8 mouse cellular contexts compared by ENCODE assay signal in the genomic region with DNA sequence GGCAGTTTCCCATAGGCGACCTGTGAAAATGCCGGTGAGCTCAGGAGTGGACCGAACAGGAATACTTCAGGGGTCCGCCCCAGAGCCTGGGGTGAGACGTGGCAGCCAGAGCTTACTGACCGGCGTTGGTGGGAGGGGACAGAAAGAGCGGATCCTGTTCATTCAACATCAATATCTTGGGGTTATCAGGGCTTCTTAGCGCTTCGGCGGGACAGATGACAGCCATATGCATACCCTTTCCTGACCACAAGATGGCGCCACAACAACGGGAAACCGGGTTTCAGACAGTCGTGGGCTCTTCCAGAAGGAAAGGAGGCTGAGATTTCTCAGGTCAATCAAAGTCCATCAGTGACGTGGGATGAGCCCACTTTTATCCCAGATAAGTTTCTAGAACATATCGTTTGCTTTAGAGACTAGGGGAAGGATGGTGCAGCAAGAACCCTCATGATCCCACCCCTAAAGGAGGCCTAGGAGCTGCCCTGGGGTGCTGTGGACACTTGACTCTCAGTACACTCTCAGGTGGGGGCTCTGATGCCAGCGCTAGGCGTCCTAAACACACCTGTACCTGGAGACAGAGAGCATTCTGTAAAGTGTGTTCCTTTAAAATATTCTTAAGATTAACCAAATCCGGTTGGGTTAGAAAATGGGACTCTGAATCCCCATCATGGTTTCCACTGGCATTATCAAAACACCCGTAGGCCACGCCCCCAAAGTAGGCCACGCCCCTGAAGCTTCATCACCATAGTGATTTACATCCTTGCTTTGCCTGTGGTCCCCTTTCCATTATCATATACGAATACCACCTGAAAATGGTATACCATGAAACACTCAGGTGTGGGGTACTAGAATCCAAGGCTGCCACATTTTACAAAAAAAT. TPM values are rescaled to one million over a fixed set of nuclear protein-coding genes. Genes with fewer than 3 reads are reported as not detected.
DNase-seq lines count a peak whose midpoint lies in the region; ATAC-seq and TF ChIP-seq lines count a peak whose summit lies in the region.

No protein-coding gene starts in this region.

- H3K27ac ChIP-seq in thymus, adult 2 months (ENCODE audit: control insufficient read depth, insufficient read depth, low read length): no peak overlapping the region
- H3K27ac ChIP-seq in intestine, embryonic 14.5 days (ENCODE audit: low read depth): no peak overlapping the region
- no peak overlapping the region for H3K27ac ChIP-seq in limb, embryonic 11.5 days (replicated peaks; ENCODE audit: low read depth, low read length)
- no peak overlapping the region for H3K27ac ChIP-seq in midbrain, embryonic 16.5 days (ENCODE audit: low read length)
- no peak overlapping the region for H3K27ac ChIP-seq in stomach, embryonic 15.5 days

- H3K4me1 ChIP-seq in thymus, adult 2 months (replicated peaks; ENCODE audit: control insufficient read depth, insufficient read depth, low read length): no peaks in the 10 kb centered on the region
- no peaks in the 10 kb centered on the region for H3K4me1 ChIP-seq in intestine, embryonic 14.5 days (replicated peaks; ENCODE audit: control insufficient read depth, insufficient read depth, low read length)
- H3K4me1 ChIP-seq in limb, embryonic 11.5 days (ENCODE audit: control insufficient read depth, insufficient read depth, low read length): no peaks in the 10 kb centered on the region
- no peaks in the 10 kb centered on the region; the same call in 1 of the 2 replicates for H3K4me1 ChIP-seq in midbrain, embryonic 16.5 days (ENCODE audit: control insufficient read depth, insufficient read depth, low read length)
- H3K4me1 ChIP-seq in stomach, embryonic 15.5 days: no peaks in the 10 kb centered on the region

- no peak overlapping the region for H3K4me3 ChIP-seq in thymus, adult 2 months (ENCODE audit: control insufficient read depth, insufficient read depth, low read length)
- H3K4me3 ChIP-seq in intestine, embryonic 14.5 days (ENCODE audit: low read depth, low read length): no peak overlapping the region
- H3K4me3 ChIP-seq in limb, embryonic 11.5 days (ENCODE audit: low read depth, low read length): no peak overlapping the region
- peak overlapping the region; percentile 32 for H3K4me3 ChIP-seq in midbrain, embryonic 16.5 days (ENCODE audit: low read depth, low read length)
- no peak overlapping the region for H3K4me3 ChIP-seq in stomach, embryonic 15.5 days (replicated peaks)

- H3K9me3 ChIP-seq in intestine, embryonic 14.5 days (ENCODE audit: control insufficient read depth, low read length): no peaks in the 10 kb centered on the region
- H3K9me3 ChIP-seq in limb, embryonic 11.5 days (ENCODE audit: control insufficient read depth, low read length): no peaks in the 10 kb centered on the region
- no peaks in the 10 kb centered on the region for H3K9me3 ChIP-seq in midbrain, embryonic 16.5 days (replicated peaks; ENCODE audit: control insufficient read depth, low read length, poor library complexity, severe bottlenecking)
- H3K9me3 ChIP-seq in stomach, embryonic 15.5 days: no peaks in the 10 kb centered on the region

- no peak for TF ChIP-seq POLR2A in thymus, adult 2 months (IDR thresholded peaks at IDR 0.05; ENCODE audit: control insufficient read depth, extremely low read depth, insufficient read depth, low read length, poor library complexity)

- peak overlapping the region; percentile 28 for H3K4me2 ChIP-seq in intestine, embryonic 14.5 days (ENCODE audit: low read length)
- H3K4me2 ChIP-seq in limb, embryonic 11.5 days (ENCODE audit: low read depth, severe bottlenecking): peak overlapping the region; percentile 32; the same call in 1 of the 2 replicates
- H3K4me2 ChIP-seq in midbrain, embryonic 16.5 days (ENCODE audit: low read length): peak overlapping the region; percentile 64
- H3K4me2 ChIP-seq in stomach, embryonic 15.5 days: peak overlapping the region; percentile 36; the same call in 1 of the 2 replicates

- no peak overlapping the region for H3K9ac ChIP-seq in intestine, embryonic 14.5 days (ENCODE audit: low read length)
- H3K9ac ChIP-seq in limb, embryonic 11.5 days (ENCODE audit: low read length): no peak overlapping the region
- peak overlapping the region; percentile 45; the same call in 1 of the 2 replicates for H3K9ac ChIP-seq in midbrain, embryonic 16.5 days (ENCODE audit: low read depth, low read length)
- H3K9ac ChIP-seq in stomach, embryonic 15.5 days: no peak overlapping the region

- intact Hi-C loops in gastrocnemius, postnatal 14 days (cut with DNase I; ENCODE audit: low total_unique reads): loop anchor here (5.0 kb wide), 2 partner anchors 91 to 201 kb away; a partner anchor contains a TSS

- peak; percentile 71 for DNase-seq in thymus, adult 2 months
- no peak for DNase-seq in thymus, adult 18-20 months
- peak; percentile 68 for DNase-seq in gastrocnemius, postnatal 14 days
- peak; percentile 91 for DNase-seq in intestine, embryonic 14.5 days (ENCODE audit: low spot score)
- DNase-seq in limb, embryonic 11.5 days (ENCODE audit: low spot score): peak; percentile 87

- peak; percentile 76 for ATAC-seq in common myeloid progenitor, adult 5-6 weeks (replicated peaks; ENCODE audit: low read depth, poor library complexity, severe bottlenecking)
- peak; percentile 51; the same call in 1 of the 2 replicates for ATAC-seq in intestine, embryonic 14.5 days (replicated peaks; ENCODE audit: low FRiP score, low TSS enrichment, low read depth)
- 0 out of 2 replicates have a peak, but pooled peaks have one; percentile 29 for ATAC-seq in limb, embryonic 11.5 days (ENCODE audit: insufficient number of reproducible peaks, low FRiP score, low TSS enrichment, low read depth)
- peak; percentile 76 for ATAC-seq in midbrain, embryonic 16.5 days
- 0 out of 2 replicates have a peak, but pooled peaks have one; percentile 51 for ATAC-seq in stomach, embryonic 15.5 days (ENCODE audit: insufficient read depth, low FRiP score, low read depth)

- no peaks in the 10 kb centered on the region; the same call in 1 of the 2 replicates for H3K27me3 ChIP-seq in thymus, adult 2 months (ENCODE audit: control insufficient read depth, insufficient read depth, low read length)
- H3K27me3 ChIP-seq in intestine, embryonic 14.5 days (replicated peaks; ENCODE audit: control insufficient read depth, insufficient read depth, low read length): peaks cover 11% of the 10 kb centered on the region; the same call in 1 of the 2 replicates
- H3K27me3 ChIP-seq in limb, embryonic 11.5 days (ENCODE audit: control insufficient read depth, insufficient read depth, low read length): no peaks in the 10 kb centered on the region; the same call in 1 of the 2 replicates
- H3K27me3 ChIP-seq in midbrain, embryonic 16.5 days (ENCODE audit: control insufficient read depth, insufficient read depth, low read depth, low read length): peaks cover under 1% of the 10 kb centered on the region; the same call in 1 of the 2 replicates
- peaks cover 7% of the 10 kb centered on the region for H3K27me3 ChIP-seq in stomach, embryonic 15.5 days (replicated peaks)

- peak; percentile 66; the same call in 1 of the 2 replicates for TF ChIP-seq CTCF in thymus, adult 2 months (IDR thresholded peaks at IDR 0.05; ENCODE audit: borderline replicate concordance, control insufficient read depth, extremely low read depth, insufficient read depth, low read length, poor library complexity)

- no peaks in the 10 kb centered on the region for H3K36me3 ChIP-seq in thymus, adult 2 months (ENCODE audit: control insufficient read depth, insufficient read depth, low read length)
- H3K36me3 ChIP-seq in intestine, embryonic 14.5 days (ENCODE audit: control insufficient read depth, insufficient read depth, low read length): no peaks in the 10 kb centered on the region
- no peaks in the 10 kb centered on the region for H3K36me3 ChIP-seq in limb, embryonic 11.5 days (ENCODE audit: control insufficient read depth, insufficient read depth, low read length)
- H3K36me3 ChIP-seq in midbrain, embryonic 16.5 days (ENCODE audit: control insufficient read depth, insufficient read depth, low read length): no peaks in the 10 kb centered on the region
- no peaks in the 10 kb centered on the region for H3K36me3 ChIP-seq in stomach, embryonic 15.5 days

- WGBS in thymus, adult 2 months: 19% methylated on average over 24 of the region's 24 CpGs
- 20% methylated on average over 24 of the region's 24 CpGs for WGBS in intestine, embryonic 14.5 days
- 15% methylated on average over 24 of the region's 24 CpGs for WGBS in limb, embryonic 11.5 days
- 20% methylated on average over 24 of the region's 24 CpGs for WGBS in midbrain, embryonic 16.5 days
- WGBS in stomach, embryonic 15.5 days: 17% methylated on average over 24 of the region's 24 CpGs

RNA-seq across cellular contexts. Expression of a gene that starts 30.8 kb away (rescaled TPM):
- 3.8 TPM in 2 replicates for polyA plus RNA-seq in thymus, adult 2 months (2012; rRNA removed)
- total RNA-seq in common myeloid progenitor, adult 5-6 weeks (2017): not detected in 2 replicates
- not detected for total RNA-seq in gastrocnemius, postnatal 14 days (2021)
- polyA plus RNA-seq in intestine, embryonic 14.5 days (2014; fragmentation: Nextera tagmentation; extraction: Ambion mirVana): 48.4 and 50.4 TPM in 2 replicates
- 0.08 and 0.16 TPM in 2 replicates for polyA plus RNA-seq in limb, embryonic 11.5 days (2014; fragmentation: Nextera tagmentation; extraction: Ambion mirVana)
- 0.08 TPM in 1 of 2 replicates, not detected in the other for polyA plus RNA-seq in midbrain, embryonic 16.5 days (2015; fragmentation: Nextera tagmentation; extraction: Ambion mirVana)
- 13.4 and 15.1 TPM in 2 replicates for polyA plus RNA-seq in stomach, embryonic 15.5 days (2015; fragmentation: Nextera tagmentation; extraction: Ambion mirVana)

RNA-seq across cellular contexts. Expression of a gene that starts 33.1 kb away (rescaled TPM):
- 0.08 and 0.32 TPM in 2 replicates for polyA plus RNA-seq in thymus, adult 2 months (2012; rRNA removed)
- total RNA-seq in common myeloid progenitor, adult 5-6 weeks (2017): not detected in 2 replicates
- 100 to 1,000 TPM in 1 of 2 experiments, 10 to 100 TPM in 1; 92.2 to 121 TPM for total RNA-seq in gastrocnemius, postnatal 14 days (2021)
- 2.4 and 2.8 TPM in 2 replicates for polyA plus RNA-seq in intestine, embryonic 14.5 days (2014; fragmentation: Nextera tagmentation; extraction: Ambion mirVana)
- polyA plus RNA-seq in limb, embryonic 11.5 days (2014; fragmentation: Nextera tagmentation; extraction: Ambion mirVana): 1.9 and 2.2 TPM in 2 replicates
- 1.2 and 1.3 TPM in 2 replicates for polyA plus RNA-seq in midbrain, embryonic 16.5 days (2015; fragmentation: Nextera tagmentation; extraction: Ambion mirVana)
- 2.9 and 3.2 TPM in 2 replicates for polyA plus RNA-seq in stomach, embryonic 15.5 days (2015; fragmentation: Nextera tagmentation; extraction: Ambion mirVana)

Comparison
In these comparisons a context has a peak if more than half of its experiments do, and no peak if none do; other contexts are left out.
1. DNase-seq: peak in thymus, adult 2 months (single experiment), gastrocnemius, postnatal 14 days (single experiment), intestine, embryonic 14.5 days (single experiment) and limb, embryonic 11.5 days (single experiment); none in thymus, adult 18-20 months (0 of 2).
2. Peak in every context shown above with its lines, with median percentiles within 50 percentile points of each other: ATAC-seq and H3K4me2 ChIP-seq.